12 mouse cellular contexts compared by ENCODE assay signal in genomic region chr13:91179174-91179899, GRCm38 (mm10). TPM values are rescaled to one million over a fixed set of nuclear protein-coding genes. Genes with fewer than 3 reads are reported as not detected.
DNase-seq lines count a peak whose midpoint lies in the region; ATAC-seq and TF ChIP-seq lines count a peak whose summit lies in the region.
"Had no signal": no experiment of that assay in that cellular context is flagged by ENCODE, and none has a peak within 500 bp of the region (broad histone marks: within the 10 kb centered on the region; RNA-seq: fewer than 3 reads in every experiment).

No protein-coding gene starts in this region.

- no peaks in the 10 kb centered on the region for H3K36me3 ChIP-seq in G1E (replicated peaks)
- H3K36me3 ChIP-seq in forebrain, embryonic 12.5 days (replicated peaks): no peaks in the 10 kb centered on the region
- H3K36me3 ChIP-seq in limb, embryonic 10.5 days: no peaks in the 10 kb centered on the region

- no peak for ATAC-seq in G1E (ENCODE audit: extremely low read depth, insufficient number of reproducible peaks, low FRiP score, poor library complexity, severe bottlenecking)
- peak; percentile 45 for ATAC-seq in forebrain, embryonic 12.5 days (ENCODE audit: low FRiP score)

- peak; percentile 39 for DNase-seq in cerebellum, adult 11-12 months
- DNase-seq in cerebellum, adult 11 months: no peak
- DNase-seq in G1E (ENCODE audit: low spot score): no peak
- peak; percentile 24 for DNase-seq in limb, embryonic 10.5 days (ENCODE audit: low spot score)
- DNase-seq in spleen, postnatal 14 days (ENCODE audit: low spot score in 2 of 2): no peak
- DNase-seq in layer of hippocampus, postnatal 14 days (ENCODE audit: low spot score in 2 of 2): no peak
- DNase-seq in kidney, adult 11 months: no peak
- DNase-seq: heart, adult 2 months; liver had no signal

- H3K27ac ChIP-seq in forebrain, embryonic 12.5 days: peak overlapping the region; percentile 82
- H3K27ac ChIP-seq in limb, embryonic 10.5 days: peak overlapping the region; percentile 68; the same call in 1 of the 2 replicates
- H3K27ac ChIP-seq: heart, adult 2 months; macrophage had no signal

- H3K4me1 ChIP-seq in G1E (ENCODE audit: insufficient read depth, low read depth, low read length): peaks cover 43% of the 10 kb centered on the region
- H3K4me1 ChIP-seq in forebrain, embryonic 12.5 days: peaks cover 24% of the 10 kb centered on the region
- peaks cover 19% of the 10 kb centered on the region for H3K4me1 ChIP-seq in limb, embryonic 10.5 days

- peak overlapping the region; percentile 15; the same call in 1 of the 2 replicates for H3K4me2 ChIP-seq in forebrain, embryonic 12.5 days

- H3K4me3 ChIP-seq in G1E (ENCODE audit: low read depth, low read length): peak overlapping the region; percentile 66; the same call in 1 of the 2 replicates
- H3K4me3 ChIP-seq in forebrain, embryonic 12.5 days (replicated peaks): no peak overlapping the region
- H3K4me3 ChIP-seq in limb, embryonic 10.5 days: no peak overlapping the region
- H3K4me3 ChIP-seq: erythroblast, embryonic 14.5 days; heart, adult 2 months had no signal

- TF ChIP-seq CTCF in G1E (IDR thresholded peaks at IDR 0.05; ENCODE audit: low read depth, low read length): no peak

- WGBS in forebrain, embryonic 12.5 days: 29% methylated on average over 8 of the region's 8 CpGs
- WGBS in limb, embryonic 10.5 days: 80% methylated on average over 8 of the region's 8 CpGs

- no peaks in the 10 kb centered on the region for H3K27me3 ChIP-seq in G1E (ENCODE audit: insufficient read depth, low read length)
- H3K27me3 ChIP-seq in forebrain, embryonic 12.5 days: no peaks in the 10 kb centered on the region
- H3K27me3 ChIP-seq in limb, embryonic 10.5 days (ENCODE audit: low read depth, poor library complexity, severe bottlenecking): no peaks in the 10 kb centered on the region

- H3K9ac ChIP-seq in forebrain, embryonic 12.5 days: no peak overlapping the region

- H3K9me3 ChIP-seq in G1E (replicated peaks): no peaks in the 10 kb centered on the region
- H3K9me3 ChIP-seq in forebrain, embryonic 12.5 days: no peaks in the 10 kb centered on the region
- no peaks in the 10 kb centered on the region for H3K9me3 ChIP-seq in limb, embryonic 10.5 days (replicated peaks)

RNA-seq across cellular contexts. Expression of gene Atg10, which starts 44.4 kb away (rescaled TPM):
- total RNA-seq in G1E (2014; fragmentation: Nextera tagmentation) (19.5 and 23.3 TPM in 2 replicates), G1E (2017) (9.4 and 10.1 TPM in 2 replicates)
- 0.10 and 0.28 TPM in 2 replicates for polyA plus RNA-seq in G1E (2012)
- polyA plus RNA-seq in forebrain, embryonic 12.5 days (2016; fragmentation: Nextera tagmentation; extraction: Ambion mirVana): 15.3 and 16.0 TPM in 2 replicates
- 7.4 and 9.1 TPM in 2 replicates for polyA plus RNA-seq in limb, embryonic 10.5 days (2016; fragmentation: Nextera tagmentation; extraction: Ambion mirVana)
- total RNA-seq in layer of hippocampus, postnatal 14 days (2021): 10 to 100 TPM; 12.1 to 14.7 TPM
- polyA plus RNA-seq: erythroblast, embryonic 14.5 days had no signal

Comparison
In these comparisons a context has a peak if more than half of its experiments do, and no peak if none do; other contexts are left out.
1. DNase-seq: peak in cerebellum, adult 11-12 months (single experiment) and limb, embryonic 10.5 days (single experiment); none in cerebellum, adult 11 months (single experiment), G1E (single experiment), spleen, postnatal 14 days (0 of 2), layer of hippocampus, postnatal 14 days (0 of 2) and kidney, adult 11 months (single experiment).